Mouse (Mus musculus): Measurements from ENCODE around the gene Nr2c2ap. TPM values are rescaled to one million over a fixed set of nuclear protein-coding genes. Genes with fewer than 3 reads are reported as not detected.

Nr2c2ap gene
- total RNA-seq, 2 experiments from 2014 or later = 25.5 to 28.1 TPM

Small RNAs within 50 kb of the gene (microRNA-seq; reads per million reads assigned to microRNA genes)
- gene Mir7066 = 15.5 to 20.6 reads per million in 2 experiments

Other genes starting within 250 kb of the Nr2c2ap start
- gene Cilp2, start 243.6 kb upstream of the Nr2c2ap start, total RNA-seq (2021) = 1 to 10 TPM; 1.9 to 2.2 TPM
- gene Tssk6, start 229.1 kb upstream of the Nr2c2ap start, total RNA-seq (2021) = under 1 TPM in 1 of 2 experiments, not detected in 1; 0.34 TPM
- gene Ndufa13, start 228.8 kb upstream of the Nr2c2ap start, total RNA-seq (2021) = 100 to 1,000 TPM; 126 to 135 TPM
- 10 to 100 TPM; 23.4 to 29.8 TPM for gene Yjefn3, start 228.6 kb upstream of the Nr2c2ap start, total RNA-seq (2021)
- 10 to 100 TPM; 23.1 to 25.2 TPM for gene Gatad2a, start 134.9 kb upstream of the Nr2c2ap start, total RNA-seq (2021)
- 10 to 100 TPM; 82.8 to 83.3 TPM for gene Mau2, start 88.6 kb upstream of the Nr2c2ap start, total RNA-seq (2021)
- gene Sugp1, start 88.5 kb upstream of the Nr2c2ap start, total RNA-seq (2021) = 10 to 100 TPM; 47.7 to 52.0 TPM
- 1 to 10 TPM; 1.7 to 2.4 TPM for gene Tm6sf2, start 58.4 kb upstream of the Nr2c2ap start, total RNA-seq (2021)
- gene Hapln4, start 47.9 kb upstream of the Nr2c2ap start, total RNA-seq (2021) = 10 to 100 TPM; 17.9 to 20.9 TPM
- gene Ncan, start 10.5 kb upstream of the Nr2c2ap start, total RNA-seq (2021) = 100 to 1,000 TPM; 342 to 344 TPM
- 1 to 10 TPM; 9.2 to 9.6 TPM for gene Rfxank, start 7.8 kb downstream of the Nr2c2ap start, total RNA-seq (2021)
- 10 to 100 TPM; 44.3 to 48.7 TPM for gene Borcs8, start 8.2 kb downstream of the Nr2c2ap start, total RNA-seq (2021)
- gene Mef2b, start 8.4 kb downstream of the Nr2c2ap start, total RNA-seq (2021) = not detected
- 10 to 100 TPM; 51.3 to 53.2 TPM for gene Tmem161a, start 41.0 kb downstream of the Nr2c2ap start, total RNA-seq (2021)
- gene Slc25a42, start 81.0 kb downstream of the Nr2c2ap start, total RNA-seq (2021) = 10 to 100 TPM; 32.7 to 34.5 TPM
- gene Sugp2, start 102.9 kb downstream of the Nr2c2ap start, total RNA-seq (2021) = 100 to 1,000 TPM; 116 to 117 TPM
- 10 to 100 TPM; 57.1 to 68.7 TPM for gene Armc6, start 103.1 kb downstream of the Nr2c2ap start, total RNA-seq (2021)
- 10 to 100 TPM; 10.5 to 12.9 TPM for gene Homer3, start 151.5 kb downstream of the Nr2c2ap start, total RNA-seq (2021)
- gene Ddx49, start 171.2 kb downstream of the Nr2c2ap start, total RNA-seq (2021) = 10 to 100 TPM; 43.5 to 44.6 TPM
- 100 to 1,000 TPM; 122 to 132 TPM for gene Cope, start 171.2 kb downstream of the Nr2c2ap start, total RNA-seq (2021)
- gene Cers1, start 184.4 kb downstream of the Nr2c2ap start, total RNA-seq (2021) = 100 to 1,000 TPM; 118 to 126 TPM
- 10 to 100 TPM; 15.4 to 20.8 TPM for gene Gdf1, start 198.5 kb downstream of the Nr2c2ap start, total RNA-seq (2021)
- gene Upf1, start 221.9 kb downstream of the Nr2c2ap start, total RNA-seq (2021) = 10 to 100 TPM; 49.8 to 53.4 TPM
- gene Comp, start 242.2 kb downstream of the Nr2c2ap start, total RNA-seq (2021) = under 1 TPM; 0.51 to 0.72 TPM